Mouse (Mus musculus): ENCODE results near the gene Grin2b. TPM values are rescaled to one million over a fixed set of nuclear protein-coding genes. Genes with fewer than 3 reads are reported as not detected.

Gene Grin2b
- 7.7 and 8.4 TPM in 2 replicates for polyA plus RNA-seq (2012; rRNA removed)

DNA sequence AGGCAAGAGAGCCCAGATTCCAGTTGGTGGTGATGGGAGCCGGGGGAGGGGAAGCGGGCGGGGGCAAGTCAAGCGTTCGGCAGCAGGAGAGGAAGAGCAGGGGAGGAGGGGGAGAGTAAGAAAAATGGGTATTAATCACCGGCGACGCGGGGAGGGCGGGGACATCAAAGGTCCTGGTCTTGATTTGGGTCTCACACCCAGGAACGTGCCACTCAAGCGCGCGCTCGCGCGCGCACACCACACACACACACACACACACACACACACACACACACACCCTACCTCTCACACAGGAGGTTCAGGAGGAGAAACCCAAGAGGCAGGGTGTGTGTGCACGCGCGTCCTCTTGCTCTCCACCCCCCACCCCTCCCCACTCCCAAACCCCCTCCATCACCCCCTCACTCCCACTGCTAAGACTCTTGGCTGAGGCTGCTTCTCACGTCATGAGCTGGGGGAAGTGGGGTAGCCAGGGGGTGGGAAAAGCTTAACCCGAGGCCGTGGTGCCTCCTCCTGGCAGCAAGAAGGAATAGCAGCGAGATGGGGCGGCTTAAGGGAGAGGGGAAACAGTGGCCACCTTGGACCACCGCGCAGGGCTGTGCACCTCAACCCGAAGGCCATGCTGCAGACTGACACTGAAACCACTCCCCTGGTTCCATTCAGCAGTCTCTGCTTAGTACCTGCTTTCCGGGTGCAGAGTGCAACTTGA is at the start of gene Grin2b:
TSS of gene Grin2b (minus strand) at position 321 of the 706 bp plus-strand sequence.

Other genes starting within 250 kb of the Grin2b start
- gene Gm8994, start 154.0 kb upstream of the Grin2b start, polyA plus RNA-seq (2012; rRNA removed), result 0.05 TPM in 1 of 2 replicates, not detected in the other
- gene E330021D16Rik, start 242.1 kb upstream of the Grin2b start, polyA plus RNA-seq (2012; rRNA removed), result not detected in 2 replicates

All from central nervous system, embryonic 14 days (tissue).